Mouse (Mus musculus) gonadal fat pad, adult 2 months (tissue): Measurements from ENCODE around the gene Scgb1b29. TPM values are rescaled to one million over a fixed set of nuclear protein-coding genes. Genes with fewer than 3 reads are reported as not detected.
"Not testable (repeated sequence)": the region's sequence is repeated elsewhere in the genome, so short reads cannot be mapped to it uniquely, and the experiment has no call there.

Experiments
- DNase-seq: peaks from one replicate; pipeline ENCODE4 v3.0.0-alpha.2; 2012; ENCODE audit warnings: low read depth
- polyA plus RNA-seq: library from polyadenylated mRNA; depleted of rRNA; stranded (reverse); fragments of >200 nt; gene quantifications from 2 replicates; pipeline ENCODE4 v1.2.3, GENCODE M21; 2012; rRNA removed

Scgb1b29 gene
- not detected in 2 replicates for polyA plus RNA-seq

- not testable (repeated sequence) for DNase-seq
These were observed at the start of gene Scgb1b29 for GRCm38 (mm10) chr7:32441241-32441640. TSS of gene Scgb1b29 (plus strand) at chr7:32441541.

GRCm38 (mm10) chr7:32428636-32429035 lies 12.7 kb upstream of the Scgb1b29 start:
- not testable (repeated sequence) for DNase-seq

Other genes starting within 250 kb of the Scgb1b29 start
- not detected in 2 replicates for gene Scgb2b11, start 230.4 kb upstream of the Scgb1b29 start, polyA plus RNA-seq
- not detected in 2 replicates for gene Scgb1b11, start 218.7 kb upstream of the Scgb1b29 start, polyA plus RNA-seq
- not detected in 2 replicates for gene Scgb2b12, start 114.3 kb upstream of the Scgb1b29 start, polyA plus RNA-seq
- gene Scgb1b12, start 107.4 kb upstream of the Scgb1b29 start, polyA plus RNA-seq: not detected in 2 replicates